Mouse (Mus musculus) kidney, adult 2 months (tissue): ENCODE measurements around the gene Zfp768.

ENCODE experiments used
- CTCF ChIP-seq: fragments of 200-500 bp; conservative IDR thresholded peaks from 2 replicates; pipeline ENCODE4 v1.5.1; 2011; ENCODE audit warnings: low read depth, mild to moderate bottlenecking, control low read depth, low read length, moderate library complexity, mixed read lengths; ENCODE audit not compliant: insufficient read depth, insufficient read length
- POLR2A ChIP-seq: fragments of 200-500 bp; IDR thresholded peaks from one replicate; pipeline ENCODE4 v1.6.1; 2011; ENCODE audit warnings: low read depth, low read length, control low read depth

- TF ChIP-seq CTCF (no peak), POLR2A (no peak)
These were observed 31.5 kb downstream of the Zfp768 start for GRCm38 (mm10) chr7:127313912-127314311.
